In the genomic region with DNA sequence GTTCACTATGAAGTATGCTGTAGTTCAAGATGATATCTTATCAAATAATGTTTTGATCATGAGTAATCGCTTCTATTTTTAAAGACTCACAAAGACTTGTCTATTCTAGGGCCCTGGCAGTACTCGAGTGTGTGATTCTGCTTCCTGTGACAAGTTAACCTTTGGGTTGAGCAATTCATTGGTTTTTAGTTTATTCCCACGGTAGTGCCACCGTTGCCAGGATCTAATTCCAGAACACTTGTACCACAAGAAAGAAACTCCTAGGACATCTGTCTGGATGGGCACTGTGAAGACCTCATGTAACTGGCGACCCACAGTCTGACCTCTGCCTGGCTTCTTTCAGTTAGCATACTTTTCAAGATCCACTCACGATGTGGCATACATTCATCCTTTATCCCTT, we compare ENCODE assay signal across 19 mouse cellular contexts.
DNase-seq lines count a peak whose midpoint lies in the region; TF ChIP-seq lines count a peak whose summit lies in the region.
"Had no signal": no experiment of that assay in that cellular context is flagged by ENCODE, and none has a peak within 500 bp of the region (broad histone marks: within the 10 kb centered on the region; RNA-seq: fewer than 3 reads in every experiment).

No protein-coding gene starts in this region.

- intact Hi-C loops in left cerebral cortex, adult 2 months (cut with DNase I): no loop called here

- DNase-seq in heart, adult 11 months: peak; percentile 84
- DNase-seq in heart, adult 8-10 months (ENCODE audit: low spot score): no peak
- peak; percentile 29 for DNase-seq in 3T3-L1 (ENCODE audit: low read depth, low spot score)
- peak; percentile 24 for DNase-seq in NIH3T3 (ENCODE audit: low read depth)
- DNase-seq in embryo, embryonic 9.5 days (ENCODE audit: extremely low spot score): no peak
- no peak for DNase-seq in left cerebral cortex, adult 2 months (ENCODE audit: extremely low spot score in 1 of 2, low spot score in 2 of 2)
- DNase-seq: adrenal gland, adult 2 months; adrenal gland, postnatal 14 days; cerebellum, adult 11-12 months; cerebellum, adult 8-10 months; cerebellum, postnatal 10 days; cerebellum, postnatal 36 days; embryo, embryonic 11 days; gastrocnemius, postnatal 14 days; kidney, adult 2 months had no signal

- TF ChIP-seq CTCF in left cerebral cortex, adult 2 months (IDR thresholded peaks at IDR 0.05): no peak

- H3K27ac ChIP-seq in left cerebral cortex, adult 2 months: no peak overlapping the region
- H3K27ac ChIP-seq: forebrain, embryonic 10.5 days; forebrain, embryonic 13.5 days; hindbrain, embryonic 12.5 days; hindbrain, embryonic 15.5 days had no signal

- no peak overlapping the region for H3K4me3 ChIP-seq in left cerebral cortex, adult 2 months
- H3K4me3 ChIP-seq: forebrain, embryonic 10.5 days; forebrain, embryonic 13.5 days; hindbrain, embryonic 12.5 days; hindbrain, embryonic 15.5 days had no signal

Comparison
In these comparisons a context has a peak if more than half of its experiments do, and no peak if none do; other contexts are left out.
1. DNase-seq: peak in heart, adult 11 months (single experiment), 3T3-L1 (single experiment) and NIH3T3 (single experiment); none in heart, adult 8-10 months (single experiment), embryo, embryonic 9.5 days (single experiment) and left cerebral cortex, adult 2 months (0 of 2).